Mouse (Mus musculus) urinary bladder, postnatal 36 days (tissue): ENCODE results near the gene Prickle4.

ENCODE experiments used
- DNase-seq, 2 experiments: peaks; one replicate each; pipeline ENCODE4 v3.0.0; 2022; ENCODE audit warnings: low spot score in 2 of 2, mixed read lengths in 1 of 2

Gene Prickle4

DNA sequence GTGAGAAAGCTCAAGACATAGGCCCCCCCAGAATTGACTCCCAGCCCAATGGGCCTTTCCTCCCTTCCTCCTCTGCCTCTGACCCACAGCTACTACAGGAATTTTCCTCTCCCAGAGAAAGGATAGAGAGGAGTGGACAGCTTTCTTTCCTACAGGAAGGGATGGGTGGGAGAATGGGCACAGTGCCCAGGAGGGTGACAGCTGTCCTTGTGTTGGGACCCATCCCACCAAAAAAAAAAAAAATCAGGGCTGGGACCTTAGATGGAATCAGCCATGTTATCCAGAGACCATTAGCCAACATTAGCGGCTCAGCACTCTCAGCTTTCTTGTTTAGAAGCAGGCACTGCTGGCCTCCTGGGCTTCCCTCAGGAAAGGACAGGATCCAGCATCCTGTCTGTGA lies 11.7 kb upstream of the Prickle4 start:
- DNase-seq: no peak

DNA sequence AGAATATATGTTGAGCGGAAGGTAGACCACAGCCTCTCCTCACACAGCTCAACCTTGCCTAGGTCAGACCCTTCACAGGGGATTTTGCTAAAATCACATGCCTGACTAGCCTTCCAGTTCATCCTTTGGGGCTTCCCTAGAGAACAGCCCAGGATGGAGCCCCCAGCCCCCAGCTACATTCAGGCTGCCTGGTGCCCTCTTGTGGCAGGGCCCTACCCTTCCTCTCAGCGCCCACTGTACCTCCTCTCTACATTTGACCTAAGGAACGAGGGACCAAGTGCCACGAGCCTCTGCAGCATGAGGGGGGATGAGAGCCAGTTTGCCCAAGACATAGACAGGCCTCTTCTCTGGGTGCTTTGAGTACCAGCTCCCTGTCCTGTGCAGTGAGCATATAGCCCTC lies 10.2 kb upstream of the Prickle4 start:
- no peak for DNase-seq

DNA sequence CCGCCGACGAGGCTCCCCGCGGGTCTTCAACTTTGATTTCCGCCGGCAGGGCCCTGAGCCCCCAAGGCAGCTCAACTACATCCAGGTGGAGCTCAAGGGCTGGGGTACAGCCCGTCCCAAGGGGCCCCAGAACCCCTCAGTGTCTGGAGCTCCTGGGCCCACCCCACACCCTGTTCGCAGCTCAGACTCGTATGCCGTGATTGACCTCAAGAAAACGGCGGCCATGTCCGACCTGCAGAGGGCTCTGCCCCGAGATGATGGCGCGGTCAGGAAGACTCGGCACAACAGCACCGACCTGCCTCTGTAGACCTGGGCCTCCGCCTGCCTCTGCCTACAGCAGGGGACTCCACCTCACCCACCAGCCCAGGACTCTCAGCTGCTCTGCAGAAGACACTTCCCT lies 9.0 kb upstream of the Prickle4 start:
- DNase-seq: no peak

DNA sequence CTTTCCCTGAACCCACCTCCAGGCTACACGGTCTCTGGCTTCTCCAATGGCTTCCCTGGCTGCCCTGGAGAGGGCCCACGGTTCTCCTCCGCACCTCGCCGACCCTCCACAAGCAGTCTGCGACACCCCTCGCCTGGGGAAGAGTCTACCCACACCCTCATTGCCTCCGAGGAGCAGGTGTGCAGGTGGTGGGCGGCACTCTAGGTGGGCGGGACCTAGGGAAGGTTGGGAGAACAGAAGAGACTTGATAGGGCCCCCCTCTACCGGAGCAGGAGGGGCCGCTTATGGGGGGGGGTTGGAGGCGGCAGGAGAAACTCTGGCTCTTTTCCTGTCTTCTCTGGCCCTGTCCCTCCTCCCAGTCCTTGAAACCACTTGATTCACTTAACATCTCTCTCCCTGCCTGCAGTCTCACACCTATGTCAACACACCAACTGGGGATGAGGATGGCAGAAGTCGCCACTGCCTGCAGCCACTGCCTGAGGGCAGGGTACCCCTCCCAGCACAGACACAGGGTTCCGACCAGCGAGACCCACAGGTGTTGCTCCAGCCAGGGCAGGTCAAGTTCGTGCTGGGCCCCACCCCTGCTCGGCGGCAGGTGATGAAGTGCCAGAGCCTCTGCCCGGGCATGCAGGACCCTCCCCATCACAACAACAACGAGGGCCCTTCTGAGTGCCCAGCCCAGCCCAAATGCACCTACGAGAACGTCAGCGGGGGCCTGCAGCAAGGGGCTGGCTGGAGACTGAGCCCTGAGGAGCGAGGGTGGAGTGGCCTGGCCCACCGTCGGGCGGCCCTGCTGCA lies 8.2 kb upstream of the Prickle4 start:
- DNase-seq: no peak

DNA sequence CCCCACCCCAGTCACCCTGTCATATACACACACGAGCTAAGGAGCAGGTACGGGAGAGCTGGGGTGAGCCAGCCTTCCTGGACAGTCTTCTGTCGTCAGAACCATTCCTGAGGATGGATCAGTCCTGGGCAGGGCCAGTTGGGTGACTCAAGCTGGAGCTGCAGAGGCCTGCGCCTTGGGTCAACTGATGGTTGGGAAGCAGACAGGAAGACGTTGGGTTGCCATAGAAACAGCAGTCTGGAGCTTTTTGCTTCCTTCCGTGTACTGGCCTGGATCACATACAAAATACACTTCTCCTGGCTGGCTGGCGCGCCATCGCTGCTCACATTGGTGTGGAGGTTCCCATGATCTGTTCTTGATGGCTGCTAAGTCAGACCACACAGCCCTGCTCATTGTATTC lies 7.3 kb upstream of the Prickle4 start:
- no peak for DNase-seq

DNA sequence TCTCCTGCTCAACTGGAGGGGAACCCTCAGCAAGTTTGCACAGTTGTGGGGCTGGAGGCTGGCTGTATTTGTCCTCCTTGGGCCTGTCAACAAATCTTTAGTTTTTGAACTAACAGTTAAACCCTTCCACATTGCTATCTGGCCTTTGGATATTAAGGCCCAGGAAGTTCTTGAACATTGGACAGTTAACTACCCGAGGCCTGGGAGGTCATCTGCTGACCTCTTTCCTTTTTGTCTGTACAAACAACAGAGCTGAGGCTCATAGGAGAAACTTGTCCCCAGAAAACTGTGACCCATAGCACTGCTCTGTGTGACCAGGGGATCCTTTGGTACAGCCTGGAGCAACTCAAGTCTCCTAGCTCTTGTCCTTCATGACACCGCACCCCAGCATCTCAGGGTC lies 4.5 kb upstream of the Prickle4 start:
- DNase-seq: no peak

DNA sequence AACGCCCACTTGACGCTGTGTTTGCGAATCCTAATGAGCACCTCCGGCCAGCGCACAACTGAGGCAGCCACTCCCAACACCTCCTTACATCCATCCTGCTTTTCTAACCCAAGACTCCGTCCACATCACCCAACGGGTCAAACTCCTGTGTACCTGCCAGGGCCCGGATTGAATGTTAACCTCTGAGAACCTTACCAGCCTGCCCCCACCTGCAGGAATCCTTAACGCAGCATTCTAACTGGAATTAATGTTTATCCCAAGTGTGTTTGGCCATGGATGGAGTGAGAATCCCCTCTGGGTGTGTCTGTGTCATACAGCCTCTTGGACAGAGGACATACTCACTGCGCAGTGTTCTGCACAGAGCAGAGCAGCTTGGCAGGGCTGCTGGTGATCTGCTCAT lies 3.6 kb upstream of the Prickle4 start:
- no peak for DNase-seq

DNA sequence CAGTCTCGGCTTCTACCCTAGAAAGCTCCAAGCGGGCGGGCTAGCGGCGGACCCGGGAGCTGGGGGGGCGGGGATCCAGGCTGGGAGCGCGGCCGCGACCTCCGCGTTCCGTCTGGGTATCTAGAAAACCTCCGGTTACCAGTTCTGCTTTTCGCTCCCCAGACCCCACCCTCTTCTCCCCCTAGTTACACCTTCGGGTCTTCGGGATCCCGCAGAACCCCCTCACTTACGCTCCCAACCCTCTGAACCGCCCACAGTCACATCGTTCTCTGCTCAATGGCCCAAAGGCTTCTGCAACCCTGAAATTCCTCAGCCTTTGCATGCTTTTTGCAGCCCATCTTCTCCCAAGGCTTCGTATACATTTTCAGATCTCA lies 788 bp upstream of the Prickle4 start:
- no peak for DNase-seq

DNA sequence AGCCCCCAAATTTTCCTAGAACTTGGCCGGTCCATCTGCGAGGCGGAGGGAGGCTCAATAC lies 264 bp downstream of the Prickle4 start, which contains the start of gene Gm21981:
Gene Gm21981 (minus strand): TSS at position 14 of the 61 bp plus-strand sequence.
- no peak for DNase-seq

DNA sequence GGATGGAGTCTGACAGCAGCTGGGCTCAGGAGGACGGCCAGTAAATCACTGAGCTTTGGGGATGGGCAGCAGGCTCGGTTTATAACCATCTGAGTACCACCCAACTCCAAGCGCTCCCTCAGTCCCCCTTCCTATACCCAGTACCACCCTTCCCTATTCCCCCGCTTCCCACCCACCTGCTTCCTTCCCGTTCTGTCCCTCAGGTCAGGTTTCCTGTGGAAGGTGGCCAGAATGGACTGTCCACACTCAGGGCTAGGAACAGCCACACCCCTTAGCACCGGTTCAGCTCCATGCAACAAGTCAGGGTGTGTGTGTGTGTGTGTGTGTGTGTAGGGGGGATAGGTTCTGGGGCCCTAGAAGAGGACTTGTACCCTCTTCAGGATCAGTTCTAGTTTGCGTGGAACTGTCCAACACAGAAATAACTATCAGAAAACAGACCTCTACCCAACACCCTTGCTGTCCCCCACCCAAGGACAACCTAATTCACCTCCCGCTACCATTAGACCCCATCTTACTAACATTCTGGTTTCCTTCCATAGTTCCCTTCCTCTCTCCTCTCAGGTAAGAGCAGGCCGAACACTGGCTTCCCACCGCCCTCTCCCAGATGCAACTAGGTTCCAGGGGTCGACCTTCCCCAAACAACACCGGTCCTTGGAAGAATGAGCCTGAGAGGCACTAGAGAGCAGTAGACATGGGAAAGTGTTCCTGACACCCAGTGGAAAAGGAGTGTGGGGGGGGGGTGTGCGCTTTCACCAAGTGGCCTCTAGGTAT lies 680 bp downstream of the Prickle4 start:
- DNase-seq: no peak

DNA sequence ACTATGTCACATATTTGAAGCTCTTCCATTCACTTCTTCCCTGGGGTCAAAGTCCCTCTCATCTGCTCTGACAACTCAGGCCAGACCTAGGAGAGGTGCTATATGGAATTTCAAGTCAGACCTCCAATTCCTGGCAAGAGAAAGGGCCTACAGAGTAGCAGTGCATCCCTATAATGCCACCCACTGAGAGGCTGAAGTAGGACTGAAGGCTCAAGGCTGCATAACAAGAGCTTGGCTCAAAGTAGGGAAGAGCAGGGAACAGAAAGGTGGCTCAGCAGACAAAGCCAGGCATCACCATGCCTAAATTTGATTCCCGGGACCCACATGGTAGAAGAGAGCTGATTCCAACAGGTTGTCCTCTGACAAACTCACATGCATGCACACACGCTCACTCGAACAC lies 2.9 kb downstream of the Prickle4 start:
- no peak for DNase-seq

DNA sequence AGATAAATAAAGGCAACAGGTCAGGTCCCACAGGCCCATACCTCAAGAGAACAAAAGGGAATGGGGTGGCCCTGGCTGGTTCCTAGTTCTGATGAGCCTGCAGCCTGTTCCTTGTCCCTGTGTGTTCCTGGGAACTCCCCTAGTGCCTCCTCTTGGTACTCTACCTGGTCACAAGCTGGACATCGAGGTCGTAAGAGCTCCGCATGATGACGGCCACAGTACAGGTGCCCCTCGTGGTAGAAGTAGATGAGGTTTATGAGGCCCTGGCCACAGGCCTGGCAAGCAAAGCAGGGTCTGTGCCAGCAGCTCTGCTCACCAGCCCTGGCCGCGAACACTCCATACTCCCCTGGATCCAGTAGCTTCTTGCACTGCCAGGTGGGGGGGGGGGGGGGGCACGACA lies 4.6 kb downstream of the Prickle4 start:
- DNase-seq: no peak

DNA sequence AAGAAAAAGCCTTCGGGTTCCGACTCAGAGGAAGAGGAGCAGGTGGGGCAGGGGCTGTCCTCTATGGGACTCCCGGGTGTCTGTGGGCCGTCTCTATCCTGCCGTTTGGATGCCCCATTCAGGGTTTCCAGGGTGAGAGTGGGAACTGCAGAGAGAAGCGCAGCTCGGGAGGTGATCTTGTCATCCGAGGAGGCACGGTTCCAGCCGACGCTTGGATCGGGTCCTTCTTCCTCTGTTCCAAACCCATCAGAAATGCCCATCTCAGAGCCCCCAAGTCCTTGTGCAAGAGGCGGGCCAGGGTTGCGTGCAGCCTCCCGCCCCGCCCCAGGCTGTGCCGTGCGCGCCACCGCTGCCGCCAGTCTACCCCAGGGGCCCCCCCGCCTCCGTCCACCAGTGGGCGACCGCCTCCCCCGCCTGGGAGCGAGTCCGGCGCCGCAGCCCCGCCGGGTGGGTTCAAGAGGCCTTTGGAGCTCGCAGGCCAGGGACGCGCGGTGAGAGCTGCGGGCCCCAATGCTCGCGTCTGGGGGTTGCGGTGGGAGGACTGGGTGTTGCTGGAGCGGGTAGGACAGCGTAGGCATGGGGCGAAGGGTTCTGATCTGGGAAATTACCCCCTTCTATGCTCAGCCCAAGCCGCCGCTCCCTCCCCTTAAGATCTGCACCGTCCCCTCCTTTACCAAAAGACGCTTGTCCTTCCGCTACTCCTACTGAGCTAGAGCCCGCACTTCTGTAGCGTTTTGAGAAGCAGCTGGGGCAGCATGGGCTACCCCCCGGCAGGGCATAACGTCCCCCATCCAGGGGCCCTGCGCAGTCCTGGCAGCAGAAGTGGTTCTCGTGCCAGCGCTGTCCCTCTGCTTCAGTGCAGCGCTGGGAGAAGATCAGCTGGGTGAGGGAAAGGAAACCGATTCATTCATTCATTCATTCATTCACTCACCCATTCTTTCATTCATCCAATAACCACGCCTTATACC lies 5.6 kb downstream of the Prickle4 start, which contains the start of gene Frs3:
Gene Frs3 (plus strand): TSS at position 423 of the 968 bp plus-strand sequence.
- DNase-seq: peak in 1 of 2 experiments; percentile 55

DNA sequence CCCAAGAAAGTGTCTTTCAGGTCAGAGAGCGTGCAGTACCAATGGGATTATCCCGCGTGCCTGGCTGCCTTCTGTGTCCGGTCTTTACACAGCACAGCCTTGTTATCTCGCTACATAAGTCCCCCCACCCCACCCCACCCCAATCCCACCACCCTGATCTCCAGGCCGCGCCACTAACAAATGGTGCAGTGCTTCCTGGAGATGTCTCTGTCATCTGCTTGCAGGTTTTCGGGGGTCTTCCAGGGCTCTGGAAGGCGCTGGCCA lies 6.3 kb downstream of the Prickle4 start, which contains the start of gene Tomm6:
Gene Tomm6 (minus strand): TSS at position 43 of the 264 bp plus-strand sequence.
- DNase-seq: no peak

DNA sequence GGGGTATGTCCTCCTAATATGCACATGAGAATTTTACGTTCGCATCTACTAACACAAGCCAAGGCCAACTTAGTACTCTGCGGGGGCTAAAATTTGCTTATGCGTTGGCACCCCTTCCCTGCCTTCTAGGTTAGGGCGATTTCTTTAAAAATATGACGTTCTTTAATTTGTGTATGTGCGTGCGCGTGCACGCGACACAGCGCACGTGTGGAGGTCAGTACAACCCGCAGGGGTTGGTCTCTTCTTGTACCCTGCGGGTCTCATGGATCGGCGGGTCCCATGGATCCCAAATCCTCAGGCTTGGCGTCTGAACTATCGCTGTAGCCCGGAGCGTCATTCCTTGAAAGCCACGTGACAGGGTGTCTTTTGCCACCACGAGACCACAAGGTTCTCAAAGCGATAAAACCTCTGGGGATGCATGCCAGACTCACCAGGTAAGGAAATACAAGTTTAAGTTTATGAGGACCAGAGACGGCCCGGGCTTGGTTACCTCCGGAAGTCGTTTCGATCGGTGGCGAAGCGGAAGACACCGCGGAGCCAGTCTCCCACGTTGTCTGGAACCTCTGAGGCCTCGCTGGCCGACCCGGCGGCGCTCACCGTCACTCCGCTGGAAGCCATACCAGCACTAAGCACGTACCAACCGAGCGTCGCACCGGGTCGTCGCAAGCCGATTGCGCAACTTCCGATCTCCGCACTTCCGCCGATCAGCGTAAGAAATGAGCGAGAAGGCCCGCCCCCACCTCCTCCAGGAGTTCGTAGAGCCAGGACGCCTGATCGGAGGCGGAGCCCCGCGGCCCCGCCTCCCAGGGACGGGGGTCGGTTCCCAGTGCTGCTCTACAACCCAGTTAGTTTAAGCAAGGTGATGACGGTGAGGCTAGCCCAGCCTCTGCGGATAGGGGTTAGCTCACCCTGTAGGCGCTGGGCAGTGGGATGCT lies 6.9 kb downstream of the Prickle4 start:
- peak; percentile 87 to 94 for DNase-seq

DNA sequence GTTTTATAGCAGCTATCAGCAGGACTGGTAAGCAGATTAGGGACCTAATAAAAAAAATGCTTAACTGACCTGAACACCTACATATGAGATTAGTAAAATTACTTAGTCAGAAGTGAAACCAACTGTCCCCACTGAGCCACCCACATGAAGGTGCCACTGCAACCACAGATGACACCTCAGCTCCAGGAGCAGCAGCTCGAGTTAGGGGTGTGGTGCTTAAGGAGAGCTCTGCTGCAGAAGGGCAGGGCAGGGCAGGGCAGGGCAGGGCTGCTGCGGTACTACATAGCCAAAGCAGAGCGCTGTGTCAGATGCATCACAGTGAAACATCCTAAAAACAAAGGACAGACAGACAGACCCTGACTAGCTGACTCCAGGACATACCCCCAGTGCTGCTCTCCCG lies 11.7 kb downstream of the Prickle4 start:
- no peak for DNase-seq

DNA sequence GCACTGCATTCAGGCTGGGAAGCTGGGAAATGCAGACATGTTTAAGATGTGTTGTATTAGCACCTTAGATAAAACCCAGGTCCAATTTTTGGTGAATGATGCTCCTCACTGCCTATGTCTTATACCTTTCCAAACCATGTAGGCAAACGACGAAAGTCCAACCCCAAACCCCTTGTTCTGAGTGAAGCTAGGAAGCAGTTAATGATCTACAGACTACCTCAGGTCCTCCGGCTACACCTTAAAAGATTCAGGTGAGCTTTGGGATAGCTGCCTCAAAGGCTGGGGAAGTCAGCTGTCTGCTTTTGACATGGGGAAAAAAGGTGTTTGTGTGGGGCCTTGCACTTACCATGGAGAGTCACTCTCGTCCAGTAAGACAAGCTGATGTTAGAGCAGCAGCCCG lies 15.8 kb downstream of the Prickle4 start:
- DNase-seq: no peak

DNA sequence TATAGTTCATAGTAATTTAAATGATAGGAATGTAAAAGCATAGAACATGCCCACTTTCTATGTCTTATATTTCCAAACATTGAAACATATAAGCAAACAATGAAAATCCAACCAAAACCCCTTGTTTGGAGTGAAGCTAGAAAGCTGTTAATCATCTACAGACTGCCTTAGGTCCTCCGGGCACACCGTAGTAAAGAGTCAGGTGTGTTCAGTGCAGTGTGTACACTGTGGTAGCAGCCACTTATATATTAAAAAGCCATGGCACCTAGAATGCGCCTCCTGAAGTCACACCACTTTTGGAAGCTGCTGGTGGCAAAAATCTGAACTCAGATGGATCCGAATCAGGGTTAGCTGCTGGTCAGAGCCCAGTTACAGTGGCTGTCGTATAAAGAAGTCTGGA lies 16.3 kb downstream of the Prickle4 start:
- no peak for DNase-seq

DNA sequence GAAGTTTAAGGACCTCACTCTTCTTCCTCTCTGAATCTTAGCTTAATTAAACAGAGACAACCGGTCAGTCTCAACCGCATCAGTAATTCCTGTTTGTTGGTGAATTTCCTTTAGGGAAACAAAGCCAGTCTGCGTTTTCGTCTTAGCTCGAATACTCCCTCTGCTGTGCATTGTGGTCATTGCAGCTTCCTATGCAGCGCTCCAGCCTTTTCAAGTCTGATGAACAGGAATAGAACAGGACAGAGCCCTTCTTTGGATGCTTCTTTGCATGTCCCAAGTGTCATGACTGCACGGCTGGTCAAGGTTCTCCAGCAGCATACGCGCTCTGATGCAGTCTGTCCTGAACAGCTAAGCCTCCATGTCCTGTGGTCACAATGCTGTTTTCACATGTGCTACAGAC lies 18.0 kb downstream of the Prickle4 start:
- peak; percentile 50 to 69 for DNase-seq

DNA sequence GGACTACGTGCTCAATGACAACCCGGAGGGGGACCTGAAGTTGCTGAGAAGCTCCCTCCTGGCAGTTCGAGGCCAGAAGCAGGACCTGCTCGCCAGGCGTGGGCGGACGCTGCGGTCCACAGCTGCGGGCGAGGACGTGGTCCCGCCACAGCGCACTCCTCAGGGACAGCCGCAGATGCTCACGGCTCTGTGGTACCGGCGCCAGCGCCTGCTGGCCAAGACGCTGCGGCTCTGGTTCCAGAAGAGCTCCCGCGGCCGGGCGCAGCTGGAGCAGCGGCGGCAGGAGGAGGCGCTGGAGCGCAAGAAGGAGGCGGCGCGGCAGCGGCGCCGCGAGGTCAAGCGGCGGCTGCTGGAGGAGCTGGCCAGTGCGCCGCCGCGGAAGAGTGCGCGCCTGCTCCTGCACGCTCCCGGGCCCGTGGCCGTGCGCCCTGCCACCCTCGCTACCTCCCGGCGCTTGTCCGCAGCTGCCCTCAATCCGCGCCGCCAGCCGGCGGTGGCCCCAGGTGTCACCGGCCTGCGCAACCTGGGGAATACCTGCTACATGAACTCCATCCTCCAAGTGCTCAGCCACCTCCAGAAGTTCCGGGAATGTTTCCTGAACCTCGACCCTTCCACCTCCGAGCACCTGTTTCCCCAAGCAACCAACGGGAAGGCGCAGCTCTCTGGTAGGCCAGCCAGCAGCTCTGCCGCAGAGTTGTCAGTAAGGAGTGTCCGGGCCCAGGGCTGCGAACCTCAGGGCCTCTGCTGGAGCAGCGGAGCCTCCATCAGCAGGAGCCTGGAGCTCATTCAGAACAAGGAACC lies 22.0 kb downstream of the Prickle4 start:
- DNase-seq: peak; percentile 46 to 66

DNA sequence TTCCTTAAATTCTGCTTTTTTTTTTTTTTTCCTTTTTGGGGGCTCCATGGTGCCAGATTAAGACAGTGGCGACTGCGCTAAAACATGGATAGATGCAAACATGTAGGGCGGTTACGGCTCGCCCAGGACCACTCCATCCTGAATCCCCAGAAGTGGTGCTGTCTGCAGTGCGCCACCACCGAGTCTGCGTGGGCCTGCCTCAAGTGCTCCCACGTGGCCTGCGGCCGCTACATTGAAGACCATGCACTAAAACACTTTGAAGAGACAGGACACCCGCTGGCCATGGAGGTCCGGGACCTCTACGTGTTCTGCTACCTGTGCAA lies 22.6 kb downstream of the Prickle4 start:
- DNase-seq: no peak
